ENCODE assay signal across 16 mouse cellular contexts in the genomic region with DNA sequence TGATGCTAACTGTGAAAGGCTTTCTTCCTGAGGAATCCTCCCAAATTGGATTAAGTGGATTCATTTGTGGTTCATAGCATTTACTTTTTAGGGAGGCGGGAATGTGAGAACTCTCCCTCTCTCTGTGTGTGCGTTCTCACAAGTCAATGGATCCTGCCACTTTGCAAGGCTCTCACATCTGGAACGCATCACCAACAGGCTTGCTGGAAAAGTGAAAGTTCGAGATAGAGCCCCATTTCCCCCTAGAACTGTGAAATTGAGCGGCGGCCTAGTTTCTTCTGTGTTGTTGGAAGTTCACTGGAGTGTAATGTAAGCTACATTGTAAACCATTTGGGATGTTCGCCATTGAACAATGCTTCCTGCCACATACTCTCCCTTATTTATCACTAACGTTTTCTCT.
DNase-seq lines count a peak whose midpoint lies in the region; ATAC-seq lines count a peak whose summit lies in the region.
"Had no signal": no experiment of that assay in that cellular context is flagged by ENCODE, and none has a peak within 500 bp of the region (broad histone marks: within the 10 kb centered on the region; RNA-seq: fewer than 3 reads in every experiment).

No protein-coding gene starts in this region.

- H3K9ac ChIP-seq in kidney, embryonic 14.5 days (ENCODE audit: low read depth, low read length): no peak overlapping the region
- H3K9ac ChIP-seq: forebrain, embryonic 15.5 days; liver, embryonic 13.5 days had no signal

- WGBS in kidney, embryonic 14.5 days: 43% methylated on average over 8 of the region's 8 CpGs

- H3K4me1 ChIP-seq in kidney, embryonic 14.5 days (ENCODE audit: control insufficient read depth, insufficient read depth, low read length): no peaks in the 10 kb centered on the region
- H3K4me1 ChIP-seq: liver, embryonic 13.5 days had no signal

- no peaks in the 10 kb centered on the region for H3K9me3 ChIP-seq in kidney, embryonic 14.5 days (ENCODE audit: control insufficient read depth, low read length)
- H3K9me3 ChIP-seq: forebrain, embryonic 15.5 days; liver, embryonic 13.5 days had no signal

- H3K4me2 ChIP-seq in kidney, embryonic 14.5 days (replicated peaks; ENCODE audit: low read depth, low read length): no peak overlapping the region
- H3K4me2 ChIP-seq: forebrain, embryonic 15.5 days; heart, embryonic 11.5 days; liver, embryonic 13.5 days had no signal

- no peak for DNase-seq in kidney, postnatal 25 days
- DNase-seq in retina, postnatal 1 day: peak; percentile 20
- no peak for DNase-seq in retina, embryonic 14.5 days (ENCODE audit: low spot score)
- peak; percentile 81 for DNase-seq in forelimb bud, embryonic 11.5 days (ENCODE audit: low read depth, low spot score)
- DNase-seq in heart, adult 9 months (ENCODE audit: low spot score in 2 of 2): no peak
- DNase-seq in cerebellum, postnatal 4 days (ENCODE audit: low spot score in 2 of 2): no peak
- DNase-seq: cerebellum, postnatal 25 days; gastrocnemius, postnatal 14 days; kidney, postnatal 10 days; liver, embryonic 13.5 days; thymus, postnatal 4 days had no signal

- no peaks in the 10 kb centered on the region for H3K27me3 ChIP-seq in kidney, embryonic 14.5 days (ENCODE audit: control insufficient read depth, insufficient read depth, low read length)
- H3K27me3 ChIP-seq: forebrain, embryonic 15.5 days; liver, embryonic 13.5 days had no signal

- no peaks in the 10 kb centered on the region for H3K36me3 ChIP-seq in kidney, embryonic 14.5 days (ENCODE audit: control insufficient read depth, insufficient read depth, low read length)
- H3K36me3 ChIP-seq: forebrain, embryonic 15.5 days; liver, embryonic 13.5 days had no signal

- H3K4me3 ChIP-seq in kidney, embryonic 14.5 days (ENCODE audit: low read length): no peak overlapping the region
- H3K4me3 ChIP-seq: forebrain, embryonic 15.5 days; left cerebral cortex, adult 2 months; liver, embryonic 13.5 days had no signal

- ATAC-seq in kidney, embryonic 14.5 days (ENCODE audit: low FRiP score, low TSS enrichment): peak; percentile 15; the same call in 1 of the 2 replicates
- no peak for ATAC-seq in frontal cortex, adult (ENCODE audit: low TSS enrichment)
- ATAC-seq: forebrain, embryonic 15.5 days had no signal

- H3K27ac ChIP-seq in kidney, embryonic 14.5 days (ENCODE audit: low read depth, low read length): no peak overlapping the region
- H3K27ac ChIP-seq: forebrain, embryonic 15.5 days; left cerebral cortex, adult 2 months; liver, embryonic 13.5 days had no signal

Comparison
In these comparisons a context has a peak if more than half of its experiments do, and no peak if none do; other contexts are left out.
1. DNase-seq: peak in retina, postnatal 1 day (single experiment) and forelimb bud, embryonic 11.5 days (single experiment); none in kidney, postnatal 25 days (0 of 2), retina, embryonic 14.5 days (single experiment), heart, adult 9 months (0 of 2) and cerebellum, postnatal 4 days (0 of 2).